Mouse (Mus musculus) layer of hippocampus, adult 2 months (tissue): ENCODE results near the gene Hs3st6. TPM values are rescaled to one million over a fixed set of nuclear protein-coding genes. Genes with fewer than 3 reads are reported as not detected.

ENCODE experiments used
- DNase-seq, 2 experiments: peaks; one replicate each; pipeline ENCODE4 v3.0.0; 2022; ENCODE audit warnings: low spot score in 2 of 2
- H3K27ac ChIP-seq: fragments of 200-600 bp; 2 replicates; pipeline ENCODE4 v1.8.1; 2022
- H3K4me3 ChIP-seq: fragments of 200-600 bp; 2 replicates; pipeline ENCODE4 v1.8.1; 2022; ENCODE audit warnings: mild to moderate bottlenecking
- CTCF ChIP-seq: fragments of 200-600 bp; conservative IDR thresholded peaks from 2 replicates; pipeline ENCODE4 v1.8.1; 2022; ENCODE audit warnings: antibody characterized with exemption, mild to moderate bottlenecking, moderate library complexity
- total RNA-seq, 2 experiments: library from RNA; stranded (reverse); gene quantifications; 2 replicates each; pipeline ENCODE4 v1.2.3; 2021

Hs3st6 gene
- total RNA-seq, 2 experiments from 2014 or later: not detected

DNA sequence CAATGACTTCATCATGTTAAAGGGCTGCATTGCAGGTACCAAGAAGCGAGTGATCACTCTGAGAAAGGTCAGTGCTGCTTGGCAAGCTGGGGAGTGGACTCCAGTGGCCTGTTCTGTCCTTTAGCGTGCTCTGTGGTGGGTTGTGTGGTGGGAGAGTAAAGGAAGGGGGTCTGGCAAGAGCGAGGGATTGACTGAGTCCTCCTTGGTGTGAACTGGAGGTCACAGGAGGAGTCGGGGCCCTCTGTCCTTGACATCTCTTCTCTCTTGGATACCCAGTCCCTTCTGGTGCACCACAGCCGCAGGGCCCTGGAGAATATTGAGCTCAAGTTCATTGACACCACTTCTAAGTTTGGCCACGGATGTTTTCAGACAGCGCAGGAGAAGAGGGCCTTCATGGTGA lies 17.3 kb upstream of the Hs3st6 start:
- no peak for TF ChIP-seq CTCF
- no peak overlapping the region for H3K27ac ChIP-seq
- no peak for DNase-seq
- no peak overlapping the region for H3K4me3 ChIP-seq

DNA sequence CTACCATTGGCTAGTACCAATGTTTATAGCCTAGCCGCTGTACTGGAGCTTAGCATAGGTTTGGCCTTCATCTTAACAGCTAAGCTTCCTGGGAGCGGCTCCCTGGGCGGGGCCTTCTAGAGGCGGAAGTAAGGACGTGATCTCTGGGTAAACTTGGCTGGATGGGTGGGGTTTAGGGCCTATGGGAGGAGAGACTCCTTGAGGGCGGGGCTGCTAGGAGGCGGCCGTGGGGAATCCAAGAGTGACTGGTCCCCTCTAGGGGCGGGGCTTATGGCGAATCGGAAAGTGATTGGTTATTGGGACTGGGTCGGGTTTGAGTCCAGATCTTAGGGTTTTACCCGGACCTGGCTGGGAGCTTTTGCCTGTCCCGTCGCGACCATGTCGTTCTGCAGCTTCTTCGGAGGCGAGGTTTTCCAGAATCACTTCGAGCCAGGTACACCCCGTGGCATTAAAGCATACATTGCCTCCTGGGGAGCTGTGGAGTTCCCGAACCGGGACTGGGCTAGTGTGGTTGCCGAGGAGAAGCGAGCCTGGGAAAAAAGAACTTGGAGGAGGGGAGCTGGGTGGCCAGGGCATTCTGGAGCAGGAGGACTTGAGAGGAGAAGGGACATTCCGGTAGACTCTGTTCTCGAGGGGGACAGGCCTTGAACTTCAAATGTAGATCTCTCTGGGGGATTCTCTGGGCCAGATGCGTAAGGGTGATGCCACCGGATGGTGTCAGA lies 16.3 kb upstream of the Hs3st6 start, which contains the start of gene Msrb1:
TSS of gene Msrb1 (plus strand) at position 313 of the 722 bp plus-strand sequence.
- peak within 1 kb of the TSS; percentile 86 for H3K4me3 ChIP-seq
- peak within 1 kb of the TSS; percentile 82 for H3K27ac ChIP-seq
- DNase-seq: peak; percentile 91 to 96
- TF ChIP-seq CTCF: no peak

DNA sequence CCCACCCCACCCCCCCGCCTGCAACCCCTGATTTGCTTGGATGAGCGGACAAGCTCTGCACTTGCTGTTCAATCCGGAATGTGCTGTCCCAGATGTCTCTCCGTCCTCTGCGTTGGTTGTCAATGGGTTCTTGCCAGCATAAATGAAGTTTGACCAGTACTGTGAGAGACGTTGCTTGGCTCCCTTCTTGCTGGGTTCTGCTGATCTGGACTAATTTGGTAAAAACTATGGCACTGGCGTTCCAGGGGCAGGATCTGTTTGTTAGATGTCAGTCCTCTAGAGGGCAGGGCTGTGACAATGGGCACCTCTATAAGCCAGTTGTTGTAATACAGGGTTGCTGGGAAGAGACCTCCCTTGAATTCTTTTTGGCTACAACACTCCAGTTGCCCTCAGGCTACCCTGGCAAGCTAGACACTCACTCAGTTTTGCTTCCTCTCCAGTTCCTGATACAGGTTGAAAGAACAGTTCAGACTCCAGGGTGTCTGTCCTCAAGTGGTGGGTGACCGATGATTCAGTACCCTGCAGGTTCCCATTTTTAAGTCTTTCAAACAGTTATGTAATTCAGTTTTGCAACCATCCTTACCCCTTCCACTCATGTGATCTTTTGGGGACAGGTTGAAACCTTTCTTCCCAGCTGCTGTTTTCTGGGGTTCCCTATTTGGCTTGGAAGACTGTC lies 15.5 kb upstream of the Hs3st6 start:
- DNase-seq: no peak
- no peak for TF ChIP-seq CTCF
- Histone ChIP-seq H3K4me3 (peak overlapping the region; percentile 86), H3K27ac (peak overlapping the region; percentile 82; the same call in 1 of the 2 replicates)

DNA sequence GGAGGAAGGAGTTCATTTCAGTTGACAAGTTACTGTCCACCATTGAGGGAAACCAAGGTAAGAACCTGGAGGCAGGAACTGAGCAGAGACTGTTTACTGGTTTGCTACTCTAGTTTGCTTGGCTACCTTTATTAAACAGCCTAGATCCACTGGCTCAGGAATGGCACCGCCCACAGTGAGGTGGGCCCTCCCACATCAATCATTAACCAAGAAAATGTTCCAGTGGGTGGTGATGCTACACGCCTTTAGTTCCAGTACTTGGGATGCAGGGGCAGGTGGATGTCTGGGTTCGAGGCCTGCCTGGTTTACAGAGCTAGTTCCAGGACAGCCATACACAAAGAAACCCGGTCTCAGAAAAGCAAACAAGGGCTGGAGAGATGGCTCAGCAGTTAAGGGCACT lies 14.6 kb upstream of the Hs3st6 start:
- H3K27ac ChIP-seq: no peak overlapping the region
- TF ChIP-seq CTCF: no peak
- DNase-seq: no peak
- H3K4me3 ChIP-seq: no peak overlapping the region

DNA sequence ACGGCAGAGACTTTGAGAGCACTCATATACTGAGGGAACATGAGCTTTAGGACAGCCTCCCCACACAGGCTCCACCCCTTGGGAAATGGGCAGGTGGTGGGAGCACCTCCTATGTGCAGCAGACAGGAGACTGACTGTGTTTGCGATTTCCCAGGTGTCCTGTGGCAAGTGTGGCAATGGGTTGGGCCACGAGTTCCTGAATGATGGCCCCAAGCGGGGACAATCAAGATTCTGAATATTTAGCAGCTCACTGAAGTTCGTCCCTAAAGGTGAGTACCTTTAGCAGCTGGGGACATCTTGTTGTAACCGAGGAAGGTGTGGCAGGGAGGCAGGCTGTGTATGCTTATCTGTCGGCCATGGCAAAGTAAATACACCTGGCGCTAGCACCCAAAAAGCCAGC lies 12.9 kb upstream of the Hs3st6 start:
- DNase-seq: no peak
- no peak for TF ChIP-seq CTCF
- no peak overlapping the region for H3K4me3 ChIP-seq
- no peak overlapping the region for H3K27ac ChIP-seq

DNA sequence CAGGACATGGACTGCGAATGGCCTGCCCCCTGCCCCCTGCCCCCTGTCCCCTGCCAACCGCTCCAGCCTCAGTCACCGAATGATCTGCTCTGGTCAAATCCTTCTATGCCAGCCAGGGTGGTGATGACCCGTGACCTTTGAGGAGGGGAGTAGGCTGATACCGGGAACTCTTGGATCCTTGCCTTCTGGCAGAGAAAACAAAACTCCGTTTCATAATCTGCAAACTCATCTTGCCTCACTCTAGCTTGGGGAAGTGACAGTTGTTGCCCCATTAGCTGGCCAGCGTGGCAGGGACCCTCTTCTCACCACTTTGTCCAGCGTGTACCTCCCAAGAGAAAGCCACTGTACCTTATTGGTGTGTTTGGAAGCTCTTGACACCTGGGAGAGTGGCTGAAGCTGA lies 10.5 kb upstream of the Hs3st6 start:
- Histone ChIP-seq H3K4me3 (no peak overlapping the region), H3K27ac (peak overlapping the region; percentile 18; the same call in 1 of the 2 replicates)
- no peak for DNase-seq
- no peak for TF ChIP-seq CTCF

DNA sequence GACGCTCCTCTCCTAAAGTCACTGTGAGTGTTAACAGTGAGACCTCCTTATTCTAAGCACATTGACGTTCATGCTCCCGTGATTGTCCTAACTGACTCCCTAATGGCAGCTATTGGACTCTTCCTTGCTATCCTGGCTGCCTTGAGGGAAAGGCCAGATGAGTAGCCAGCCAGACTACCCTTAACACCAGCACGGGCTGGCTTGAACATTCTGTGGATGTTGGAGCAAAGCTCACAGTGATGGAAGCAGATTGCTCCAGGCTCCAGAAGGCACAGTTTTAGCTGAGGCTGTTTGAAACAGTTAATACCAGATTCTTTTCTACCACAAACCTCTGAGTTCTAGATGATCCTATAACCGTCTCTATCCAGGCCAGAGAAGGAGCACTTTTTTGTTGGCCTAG lies 8.9 kb upstream of the Hs3st6 start:
- no peak for DNase-seq
- H3K4me3 ChIP-seq: no peak overlapping the region
- no peak overlapping the region for H3K27ac ChIP-seq
- TF ChIP-seq CTCF: no peak

DNA sequence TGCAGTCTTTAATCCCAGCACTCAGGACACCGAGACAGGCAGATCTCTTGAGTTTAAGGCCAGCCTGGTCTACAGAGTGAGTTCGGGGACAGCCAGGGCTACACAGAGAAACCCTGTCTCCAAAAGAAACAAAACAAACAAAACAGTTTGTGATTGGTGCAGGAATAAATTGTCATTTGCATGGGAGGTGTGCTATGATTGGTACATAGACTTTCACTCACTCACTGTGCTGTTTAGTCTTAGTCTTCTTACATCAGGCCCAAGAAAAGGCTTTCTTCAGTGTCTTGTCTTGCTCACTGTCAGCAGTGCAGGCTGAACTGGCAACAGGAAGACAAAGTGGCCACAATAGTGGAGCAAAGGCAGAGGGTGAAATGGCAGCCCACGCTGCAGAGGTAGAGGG lies 8.4 kb upstream of the Hs3st6 start:
- no peak overlapping the region for H3K27ac ChIP-seq
- H3K4me3 ChIP-seq: no peak overlapping the region
- DNase-seq: no peak
- no peak for TF ChIP-seq CTCF

DNA sequence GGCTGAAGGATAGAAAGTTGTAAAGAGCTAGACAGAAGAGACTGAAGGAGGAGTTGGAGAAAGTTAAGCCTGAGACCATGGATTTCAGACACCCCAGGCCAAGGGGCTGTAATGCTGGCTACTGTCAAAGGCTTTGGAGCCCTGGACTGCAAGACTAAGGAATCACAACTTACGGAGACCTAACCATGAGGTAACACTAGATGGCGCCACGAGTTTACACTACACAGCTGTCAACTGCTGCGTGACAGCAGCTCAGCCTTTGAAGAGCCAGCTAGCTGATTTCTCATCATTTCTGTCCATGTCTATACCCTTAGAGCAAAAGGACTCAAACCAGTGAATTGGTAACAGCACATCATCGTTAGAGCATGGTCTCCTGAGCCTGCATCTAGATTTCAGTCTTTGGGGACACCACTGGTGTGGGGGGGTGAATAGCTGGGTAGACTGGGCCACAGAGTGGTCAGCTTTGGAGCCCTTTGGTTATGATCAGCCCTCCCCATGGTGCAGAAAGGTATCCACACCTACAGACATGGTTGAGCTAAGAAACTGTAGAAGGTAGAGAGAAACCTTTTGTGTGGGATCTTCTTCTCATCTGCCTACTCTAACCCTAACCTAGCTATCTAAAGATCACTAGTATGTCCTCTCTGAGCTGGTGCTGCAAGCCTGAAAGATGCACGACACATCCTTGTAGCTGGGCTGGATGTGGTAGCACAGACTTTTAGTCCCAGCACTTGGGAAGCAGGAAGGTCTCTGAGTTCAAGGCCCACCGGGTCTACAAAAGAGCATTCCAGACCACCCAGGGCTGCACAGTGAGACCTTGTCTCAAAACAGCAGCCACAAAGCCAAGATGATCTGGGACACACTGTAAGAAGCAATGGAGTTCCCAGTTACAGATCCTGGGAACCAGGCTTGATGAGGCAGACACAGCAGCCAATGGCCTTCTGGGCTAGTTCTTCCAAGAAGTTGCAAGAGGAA lies 7.0 kb upstream of the Hs3st6 start:
- peak; percentile 95 for TF ChIP-seq CTCF

DNA sequence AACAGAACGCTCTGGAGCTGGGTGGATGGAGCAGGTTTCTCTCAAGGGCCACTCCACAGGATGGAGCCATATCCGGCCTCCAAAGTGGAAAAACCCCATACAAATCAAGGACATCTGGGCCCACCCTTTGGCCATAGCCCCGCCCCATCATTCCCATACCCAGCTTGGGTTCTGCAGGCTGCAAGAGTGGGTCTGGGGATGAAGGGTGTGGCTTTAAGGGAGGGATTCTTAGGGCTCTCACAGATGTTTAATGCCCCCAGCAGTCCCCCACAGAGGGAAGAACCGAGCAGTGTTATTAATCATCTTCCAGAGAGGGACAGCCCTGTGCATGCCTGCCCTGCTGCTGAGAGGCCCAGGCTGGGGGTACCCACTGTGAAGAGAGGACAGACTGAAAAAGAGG lies 5.8 kb upstream of the Hs3st6 start:
- TF ChIP-seq CTCF: no peak
- H3K4me3 ChIP-seq: no peak overlapping the region
- DNase-seq: no peak
- H3K27ac ChIP-seq: no peak overlapping the region

More for the DNA sequence above, 7.0 kb upstream of the Hs3st6 start:
- H3K4me3 ChIP-seq: no peak overlapping the region
- no peak overlapping the region for H3K27ac ChIP-seq
- peak; percentile 85 to 86 for DNase-seq

DNA sequence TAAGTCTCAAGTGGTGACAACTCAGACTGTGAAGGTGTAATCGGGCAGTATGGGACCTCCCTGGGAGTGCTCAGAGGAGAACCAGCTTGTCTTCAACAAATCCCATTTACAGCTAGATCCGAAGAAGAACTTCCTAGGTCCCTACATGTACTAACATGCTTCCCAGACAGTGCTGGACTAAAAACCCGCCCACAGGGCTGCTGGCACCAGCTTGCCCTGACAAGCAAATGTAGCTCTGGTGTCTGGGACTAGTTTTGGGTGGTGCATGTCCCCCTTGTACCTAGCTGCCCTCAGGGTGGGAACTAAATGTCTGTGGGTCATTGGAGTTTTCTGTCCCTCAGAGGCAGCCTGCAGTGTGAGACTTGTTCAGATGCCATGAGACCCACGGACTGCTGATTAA lies 1.3 kb upstream of the Hs3st6 start:
- no peak overlapping the region for H3K4me3 ChIP-seq
- H3K27ac ChIP-seq: no peak overlapping the region
- DNase-seq: no peak
- no peak for TF ChIP-seq CTCF

DNA sequence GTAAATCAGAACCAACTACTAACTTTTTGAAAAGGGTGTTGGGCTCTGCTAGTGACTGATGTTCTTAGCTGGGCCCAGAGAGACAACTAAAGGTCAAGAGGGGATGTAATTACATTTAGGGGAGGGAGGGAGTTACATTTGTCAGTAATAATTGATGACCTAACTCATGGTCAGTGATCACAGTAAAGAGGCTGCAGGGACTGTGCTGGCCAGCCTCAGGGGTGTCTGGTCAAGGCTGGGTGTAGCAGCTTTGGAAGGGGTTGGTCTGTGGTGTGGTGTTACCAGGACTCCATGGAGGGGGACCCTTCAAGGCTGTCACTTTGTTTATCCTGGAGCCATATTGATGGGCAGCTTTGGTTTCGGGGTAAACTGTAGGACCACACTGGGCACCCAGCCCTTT lies 4.6 kb downstream of the Hs3st6 start:
- Histone ChIP-seq H3K27ac (no peak overlapping the region), H3K4me3 (no peak overlapping the region)
- TF ChIP-seq CTCF: no peak
- DNase-seq: no peak

DNA sequence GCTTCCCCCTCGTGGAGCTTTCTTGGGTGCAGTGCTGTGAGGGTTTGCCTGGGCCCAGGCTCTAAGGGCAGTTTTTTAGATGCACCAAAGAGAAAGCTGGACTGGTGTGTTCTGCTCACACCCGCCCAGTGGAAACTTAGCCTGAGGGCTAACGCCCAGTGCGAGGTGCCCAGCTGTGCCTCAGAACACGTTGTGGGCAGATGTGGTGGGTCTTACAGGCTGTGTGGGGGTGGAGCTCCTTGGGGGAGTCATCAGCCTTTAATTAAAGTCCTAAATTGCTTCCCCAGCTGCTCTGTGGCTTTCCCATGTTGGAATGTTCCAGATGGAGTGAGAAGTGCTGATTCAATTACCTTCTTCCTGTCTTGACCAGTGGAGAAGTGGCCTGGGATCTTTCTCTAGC lies 8.3 kb downstream of the Hs3st6 start:
- no peak for TF ChIP-seq CTCF
- no peak for DNase-seq
- Histone ChIP-seq H3K27ac (no peak overlapping the region), H3K4me3 (no peak overlapping the region)
